Comparison of ENCODE assay signal across 14 mouse cellular contexts in the genomic region with DNA sequence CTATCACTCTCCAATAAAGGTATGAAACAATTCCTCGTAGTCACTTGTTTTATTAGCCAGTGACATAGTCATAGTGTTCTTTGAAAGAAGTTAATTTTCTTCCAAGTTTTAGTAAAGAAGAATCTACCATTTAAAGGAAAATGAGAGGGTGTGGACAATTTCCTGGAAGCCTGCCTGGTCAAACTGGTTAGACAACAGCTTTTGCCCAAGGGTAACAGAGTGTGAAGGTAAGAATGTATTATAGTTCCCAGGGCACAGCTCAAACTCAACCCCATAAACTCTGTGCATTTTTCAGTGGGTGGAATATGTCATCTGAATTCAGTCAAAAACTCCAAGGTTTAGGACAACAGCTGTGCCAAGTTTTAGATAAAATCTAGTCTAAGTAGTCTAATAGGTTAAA.
A peak's percentile ranks its signal among the peaks of the same experiment; 100 is the strongest.
DNase-seq lines count a peak whose midpoint lies in the region; ATAC-seq and TF ChIP-seq lines count a peak whose summit lies in the region.
"Had no signal": no experiment of that assay in that cellular context is flagged by ENCODE, and none has a peak within 500 bp of the region (broad histone marks: within the 10 kb centered on the region; RNA-seq: fewer than 3 reads in every experiment).

No protein-coding gene starts in this region.

- H3K9me3 ChIP-seq in limb, embryonic 14.5 days (ENCODE audit: control insufficient read depth, low read length), result no peaks in the 10 kb centered on the region
- no peaks in the 10 kb centered on the region for H3K9me3 ChIP-seq in limb, embryonic 10.5 days (replicated peaks)
- H3K9me3 ChIP-seq in intestine, postnatal 0 days (ENCODE audit: control insufficient read depth), result no peaks in the 10 kb centered on the region
- no peaks in the 10 kb centered on the region for H3K9me3 ChIP-seq in stomach, embryonic 16.5 days (replicated peaks; ENCODE audit: control insufficient read depth, low read length)
- H3K9me3 ChIP-seq: G1E; liver, embryonic 15.5 days; neural tube, embryonic 13.5 days had no signal

- no peak overlapping the region for H3K9ac ChIP-seq in limb, embryonic 14.5 days (ENCODE audit: low read depth, low read length, severe bottlenecking)
- H3K9ac ChIP-seq in intestine, postnatal 0 days (ENCODE audit: low read depth, low read length), result no peak overlapping the region
- H3K9ac ChIP-seq in stomach, embryonic 16.5 days (ENCODE audit: low read length), result no peak overlapping the region
- H3K9ac ChIP-seq: liver, embryonic 15.5 days; neural tube, embryonic 13.5 days had no signal

- no peak for ATAC-seq in limb, embryonic 14.5 days (ENCODE audit: low FRiP score, low read depth)
- ATAC-seq in intestine, postnatal 0 days, result peak; percentile 53; the same call in 1 of the 2 replicates
- no peak; the same call in 1 of the 2 replicates for ATAC-seq in stomach, embryonic 16.5 days (ENCODE audit: insufficient read depth, low FRiP score)

- no peak overlapping the region for H3K4me3 ChIP-seq in limb, embryonic 14.5 days (replicated peaks; ENCODE audit: low read length)
- H3K4me3 ChIP-seq in limb, embryonic 10.5 days, result no peak overlapping the region
- H3K4me3 ChIP-seq in intestine, postnatal 0 days (ENCODE audit: low read depth, low read length), result no peak overlapping the region
- H3K4me3 ChIP-seq in stomach, embryonic 16.5 days (replicated peaks; ENCODE audit: low read length), result no peak overlapping the region
- H3K4me3 ChIP-seq: liver, embryonic 15.5 days; neural tube, embryonic 13.5 days had no signal

- H3K4me2 ChIP-seq in limb, embryonic 14.5 days (replicated peaks; ENCODE audit: low read depth, low read length, severe bottlenecking), result no peak overlapping the region
- H3K4me2 ChIP-seq in intestine, postnatal 0 days (replicated peaks; ENCODE audit: low read depth), result no peak overlapping the region
- no peak overlapping the region for H3K4me2 ChIP-seq in stomach, embryonic 16.5 days (ENCODE audit: low read depth, low read length)
- H3K4me2 ChIP-seq: liver, embryonic 15.5 days; neural tube, embryonic 13.5 days had no signal

- TF ChIP-seq CTCF in intestine, postnatal 0 days (IDR thresholded peaks at IDR 0.05; ENCODE audit: low read depth), result no peak

- no peaks in the 10 kb centered on the region for H3K36me3 ChIP-seq in limb, embryonic 14.5 days (ENCODE audit: control insufficient read depth, insufficient read depth, low read length)
- H3K36me3 ChIP-seq in limb, embryonic 10.5 days, result no peaks in the 10 kb centered on the region
- no peaks in the 10 kb centered on the region for H3K36me3 ChIP-seq in intestine, postnatal 0 days (ENCODE audit: control insufficient read depth, insufficient read depth)
- H3K36me3 ChIP-seq in stomach, embryonic 16.5 days (ENCODE audit: control insufficient read depth, insufficient read depth, low read length), result no peaks in the 10 kb centered on the region
- H3K36me3 ChIP-seq: G1E; liver, embryonic 15.5 days; neural tube, embryonic 13.5 days had no signal

- peak; percentile 40 for DNase-seq in limb, embryonic 14.5 days (ENCODE audit: low spot score)
- no peak for DNase-seq in limb, embryonic 10.5 days (ENCODE audit: low spot score)
- DNase-seq in kidney, postnatal 4 days, result peak; percentile 16 to 33
- no peak for DNase-seq in right cerebral cortex, adult 2 months (ENCODE audit: low spot score in 2 of 2)
- no peak for DNase-seq in cerebellum, postnatal 4 days (ENCODE audit: low spot score in 2 of 2)
- DNase-seq in Muller cell, postnatal 12 days (ENCODE audit: inconsistent ontology term), result no peak
- DNase-seq: cerebellum, postnatal 36 days; midbrain, embryonic 14.5 days; right cerebral cortex, postnatal 25 days had no signal

- no peaks in the 10 kb centered on the region for H3K27me3 ChIP-seq in limb, embryonic 14.5 days (ENCODE audit: control insufficient read depth, insufficient read depth, low read length)
- no peaks in the 10 kb centered on the region for H3K27me3 ChIP-seq in limb, embryonic 10.5 days (ENCODE audit: low read depth, poor library complexity, severe bottlenecking)
- H3K27me3 ChIP-seq in intestine, postnatal 0 days (replicated peaks; ENCODE audit: control insufficient read depth, insufficient read depth, low read length), result no peaks in the 10 kb centered on the region
- no peaks in the 10 kb centered on the region for H3K27me3 ChIP-seq in stomach, embryonic 16.5 days (ENCODE audit: control insufficient read depth, insufficient read depth, low read length)
- H3K27me3 ChIP-seq: liver, embryonic 15.5 days; neural tube, embryonic 13.5 days had no signal

- no peak for TF ChIP-seq POLR2A in limb, embryonic 14.5 days (IDR thresholded peaks at IDR 0.05; ENCODE audit: borderline replicate concordance, extremely low read depth, insufficient read depth, insufficient read length)

- H3K27ac ChIP-seq in limb, embryonic 14.5 days (replicated peaks; ENCODE audit: low read depth, low read length), result no peak overlapping the region
- H3K27ac ChIP-seq in limb, embryonic 10.5 days, result no peak overlapping the region
- no peak overlapping the region for H3K27ac ChIP-seq in intestine, postnatal 0 days (ENCODE audit: low read depth, low read length)
- H3K27ac ChIP-seq in stomach, embryonic 16.5 days (ENCODE audit: low read length), result peak overlapping the region; percentile 61
- H3K27ac ChIP-seq: liver, embryonic 15.5 days; neural tube, embryonic 13.5 days had no signal

- no peaks in the 10 kb centered on the region; the same call in 1 of the 2 replicates for H3K4me1 ChIP-seq in limb, embryonic 14.5 days (ENCODE audit: control insufficient read depth, insufficient read depth, low read length)
- H3K4me1 ChIP-seq in limb, embryonic 10.5 days, result no peaks in the 10 kb centered on the region
- H3K4me1 ChIP-seq in intestine, postnatal 0 days (replicated peaks; ENCODE audit: control insufficient read depth, insufficient read depth, low read length), result no peaks in the 10 kb centered on the region
- H3K4me1 ChIP-seq in stomach, embryonic 16.5 days (ENCODE audit: control insufficient read depth, insufficient read depth, low read length), result 0 out of 2 replicates have a peak, but pooled peaks cover 3% of the 10 kb centered on the region
- H3K4me1 ChIP-seq: liver, embryonic 15.5 days; neural tube, embryonic 13.5 days had no signal

- 56% methylated on average over 1 of the region's 1 CpGs for WGBS in limb, embryonic 14.5 days
- 80% methylated on average over 1 of the region's 1 CpGs for WGBS in limb, embryonic 10.5 days
- WGBS in intestine, postnatal 0 days, result 34% methylated on average over 1 of the region's 1 CpGs
- 53% methylated on average over 1 of the region's 1 CpGs for WGBS in stomach, embryonic 16.5 days

Comparison
In these comparisons a context has a peak if more than half of its experiments do, and no peak if none do; other contexts are left out.
1. DNase-seq: peak in limb, embryonic 14.5 days (single experiment) and kidney, postnatal 4 days (2 of 2); none in limb, embryonic 10.5 days (single experiment), right cerebral cortex, adult 2 months (0 of 2), cerebellum, postnatal 4 days (0 of 2) and Muller cell, postnatal 12 days (single experiment).